Mouse (Mus musculus) heart, postnatal 0 days (tissue): ENCODE data around the gene Gse1. TPM values are rescaled to one million over a fixed set of nuclear protein-coding genes. Genes with fewer than 3 reads are reported as not detected.
A peak's percentile ranks its signal among the peaks of the same experiment; 100 is the strongest.

ENCODE experiments used
- ATAC-seq: fragments of 200-750 bp; cut with Nextera tagmentation; 2 replicates; pipeline ENCODE4 v1.8.0; 2017; ENCODE audit warnings: low read depth, moderate number of reproducible peaks, moderate library complexity; ENCODE audit not compliant: insufficient read depth
- DNase-seq: peaks from one replicate; pipeline ENCODE4 v3.0.0-alpha.2; 2016; ENCODE audit warnings: low spot score
- H3K27ac ChIP-seq: fragments of 300-500 bp; sonication (generic); 2 replicates; pipeline ENCODE4 v1.5.1; 2014; ENCODE audit warnings: low read depth, mild to moderate bottlenecking
- H3K27me3 ChIP-seq: fragments of 300-500 bp; sonication (generic); 2 replicates; pipeline ENCODE4 v1.6.1; 2014; ENCODE audit warnings: low read length, mixed read lengths; ENCODE audit not compliant: control insufficient read depth, insufficient read depth
- H3K36me3 ChIP-seq: fragments of 300-500 bp; sonication (generic); replicated peaks from 2 replicates; pipeline ENCODE4 v1.6.1; 2014; ENCODE audit warnings: low read length, mixed read lengths; ENCODE audit not compliant: control insufficient read depth, insufficient read depth
- H3K4me1 ChIP-seq: fragments of 300-500 bp; sonication (generic); 2 replicates; pipeline ENCODE4 v1.6.1; 2014; ENCODE audit warnings: antibody characterized with exemption; ENCODE audit not compliant: control insufficient read depth, insufficient read depth
- H3K4me2 ChIP-seq: fragments of 300-500 bp; sonication (generic); 2 replicates; pipeline ENCODE4 v1.6.1; 2014; ENCODE audit warnings: low read depth, mild to moderate bottlenecking, low read length, moderate library complexity
- H3K4me3 ChIP-seq: fragments of 300-500 bp; sonication (generic); 2 replicates; pipeline ENCODE4 v1.5.1; 2014; ENCODE audit warnings: low read depth, low read length
- H3K9ac ChIP-seq: fragments of 300-500 bp; sonication (generic); replicated peaks from 2 replicates; pipeline ENCODE4 v1.6.1; 2014; ENCODE audit warnings: low read depth, low read length, mixed read lengths
- H3K9me3 ChIP-seq: fragments of 300-500 bp; sonication (generic); replicated peaks from 2 replicates; pipeline ENCODE4 v1.6.1; 2016; ENCODE audit warnings: low read length; ENCODE audit not compliant: control insufficient read depth
- CTCF ChIP-seq: IDR thresholded peaks from 2 replicates; pipeline ENCODE4 v1.5.1; 2016; ENCODE audit warnings: antibody characterized with exemption, control low read depth, low read depth
- EP300 ChIP-seq: IDR thresholded peaks from 2 replicates; pipeline ENCODE4 v1.6.1; 2016; ENCODE audit warnings: antibody characterized with exemption, low read depth
- WGBS: fragments of 180-500 bp; shearing (Covaris S2); extraction: QIAGEN DNeasy Blood & Tissue Kit; methylation state at CpG from one replicate; pipeline ENCODE4 v1.1.7; 2014; 5-methylcytosine and 5-hydroxymethylcytosine counted together
- polyA plus RNA-seq: library from polyadenylated mRNA; unstranded; fragments of >200 nt; fragmentation: Nextera tagmentation; extraction: Ambion mirVana; gene quantifications from 2 replicates; pipeline ENCODE4 v1.2.1, GENCODE M21; 2015
- total RNA-seq: library from RNA; depleted of rRNA; stranded (reverse); fragments of >200 nt; gene quantifications from 2 replicates; pipeline ENCODE4 v1.2.3, GENCODE M21; 2014; ENCODE audit warnings: low replicate concordance

Gse1 gene
- total and polyA plus RNA-seq, 2 experiments from 2014 or later = 5.4 to 18.7 TPM

DNA sequence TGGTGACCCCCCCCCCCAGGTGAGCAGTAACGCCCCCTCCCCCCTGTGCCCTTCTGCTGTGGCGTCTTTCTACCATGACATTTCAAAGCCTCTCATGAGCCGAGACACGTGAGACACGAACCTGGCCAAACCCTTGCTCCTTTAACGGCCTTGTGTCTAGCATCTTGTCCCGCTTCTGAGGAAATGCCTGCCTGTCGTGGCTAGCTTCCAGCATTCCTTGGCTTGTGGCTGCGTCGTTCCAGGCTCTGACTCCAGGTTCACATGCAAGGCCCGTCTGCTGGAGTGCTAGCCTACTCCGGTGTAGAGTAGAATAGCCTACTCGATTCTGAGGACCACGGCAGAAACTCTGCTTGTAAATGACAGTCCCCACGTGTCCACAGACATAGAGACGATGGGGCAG lies 150.1 kb downstream of the Gse1 start:
- DNase-seq (no peak), ATAC-seq (no peak)
- H3K4me1 ChIP-seq = peaks cover 64% of the 10 kb centered on the region
- H3K36me3 ChIP-seq = no peaks in the 10 kb centered on the region
- H3K9ac ChIP-seq = no peak overlapping the region
- no peaks in the 10 kb centered on the region for H3K9me3 ChIP-seq
- no peak overlapping the region for H3K4me3 ChIP-seq
- no peak overlapping the region for H3K4me2 ChIP-seq
- TF ChIP-seq EP300 (no peak), CTCF (no peak)
- no peaks in the 10 kb centered on the region for H3K27me3 ChIP-seq
- 21% methylated on average over 16 of the region's 16 CpGs for WGBS
- H3K27ac ChIP-seq = 0 out of 2 replicates have a peak overlapping the region, but pooled peaks have one; percentile 15

DNA sequence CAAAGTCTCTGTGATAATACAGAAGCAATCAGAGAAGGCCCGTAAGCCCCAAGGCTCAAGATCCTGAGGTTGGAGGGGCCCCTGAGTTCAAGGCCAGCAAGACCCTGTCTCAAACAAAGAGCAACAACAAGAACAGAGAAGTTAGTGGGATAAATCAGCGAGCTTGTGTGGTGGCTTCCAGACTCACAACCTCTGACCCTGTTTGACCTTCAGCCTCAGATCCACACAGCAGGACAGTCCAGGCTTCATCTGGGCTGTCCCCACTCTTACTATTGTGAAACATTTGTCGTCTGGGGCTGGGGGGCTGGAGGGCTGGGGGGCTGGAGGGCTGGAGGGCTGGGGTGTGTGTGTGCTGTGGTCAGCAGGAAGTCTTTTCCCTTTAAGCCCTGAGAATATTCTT lies 150.8 kb downstream of the Gse1 start:
- ATAC-seq = no peak
- H3K4me1 ChIP-seq = peaks cover 70% of the 10 kb centered on the region

DNA sequence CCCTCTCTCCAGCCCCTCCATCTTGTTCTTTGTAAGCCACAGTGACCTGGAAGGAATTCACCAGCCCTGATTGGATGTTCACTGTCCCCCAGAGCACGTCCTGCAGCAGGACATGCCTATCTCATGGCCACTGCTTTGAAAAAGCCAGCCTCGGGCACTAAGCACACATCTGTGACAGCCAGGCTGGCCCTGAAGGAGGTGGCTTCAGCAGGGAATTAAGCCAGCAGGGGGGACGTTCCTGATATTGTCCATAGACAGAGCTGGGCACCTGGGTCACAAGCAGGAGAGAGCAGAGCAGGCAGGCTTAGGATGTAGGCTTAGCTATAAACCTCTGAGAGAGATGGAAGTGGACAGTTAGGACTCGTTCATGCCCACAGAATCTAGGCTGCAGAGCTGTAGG lies 153.6 kb downstream of the Gse1 start:
- no peak overlapping the region for H3K4me2 ChIP-seq
- 21% methylated on average over 4 of the region's 4 CpGs for WGBS
- TF ChIP-seq EP300 (no peak), CTCF (no peak)
- H3K4me3 ChIP-seq = no peak overlapping the region
- H3K36me3 ChIP-seq = no peaks in the 10 kb centered on the region
- H3K27me3 ChIP-seq = no peaks in the 10 kb centered on the region
- peaks cover 57% of the 10 kb centered on the region for H3K4me1 ChIP-seq
- ATAC-seq = peak; percentile 1; the same call in 1 of the 2 replicates
- no peak for DNase-seq
- H3K27ac ChIP-seq = peak overlapping the region; percentile 94
- no peak overlapping the region for H3K9ac ChIP-seq
- H3K9me3 ChIP-seq = no peaks in the 10 kb centered on the region

More for the DNA sequence above, 150.8 kb downstream of the Gse1 start:
- DNase-seq = no peak
- Histone ChIP-seq H3K4me3 (no peak overlapping the region), H3K9me3 (no peaks in the 10 kb centered on the region), H3K9ac (no peak overlapping the region; the same call in 1 of the 2 replicates), H3K27ac (no peak overlapping the region), H3K27me3 (no peaks in the 10 kb centered on the region), H3K36me3 (no peaks in the 10 kb centered on the region), H3K4me2 (no peak overlapping the region)
- WGBS = 63% methylated on average over 3 of the region's 3 CpGs
- TF ChIP-seq CTCF (no peak), EP300 (no peak)

DNA sequence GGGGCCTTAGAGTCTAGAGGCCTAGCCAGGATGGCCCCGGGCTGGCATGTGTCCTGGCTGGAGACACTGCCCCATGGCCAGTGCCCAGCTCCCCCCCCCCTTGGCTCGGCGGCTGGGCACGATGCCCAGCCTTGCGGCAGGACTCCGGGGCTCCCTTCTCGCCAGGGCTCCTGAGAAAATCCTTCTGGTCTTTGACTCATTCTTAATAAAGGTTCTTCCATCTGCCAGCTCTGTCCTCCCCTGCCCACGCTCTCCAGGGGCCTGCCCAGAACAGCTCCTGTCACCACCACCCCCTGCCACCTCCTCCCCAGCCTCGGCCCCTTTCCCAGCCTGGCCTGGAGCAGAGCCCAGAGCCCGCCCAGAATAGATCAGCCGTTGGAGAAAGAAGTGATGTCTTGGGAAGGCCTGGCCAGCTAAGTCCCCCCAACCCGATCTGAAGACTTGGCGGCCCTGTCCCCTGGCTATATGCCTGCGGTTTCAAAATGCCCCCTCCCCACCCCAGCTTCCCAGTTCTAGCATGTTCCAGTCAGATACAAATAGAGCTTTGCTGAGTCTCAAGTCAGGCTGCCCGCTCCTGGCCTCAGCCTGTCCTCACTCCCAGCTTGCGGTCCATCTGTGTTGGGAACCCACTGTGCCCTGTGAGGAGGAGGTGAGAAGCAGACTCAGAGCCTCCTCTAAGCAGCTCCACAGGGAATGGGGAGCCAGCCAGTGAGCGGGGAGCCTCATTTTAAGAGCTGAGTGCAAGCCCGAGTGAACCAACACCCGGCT lies 154.4 kb downstream of the Gse1 start:
- whole genome bisulfite sequencing = 22% methylated on average over 19 of the region's 19 CpGs
- H3K4me2 ChIP-seq = no peak overlapping the region
- H3K36me3 ChIP-seq = no peaks in the 10 kb centered on the region
- H3K27me3 ChIP-seq = no peaks in the 10 kb centered on the region
- H3K27ac ChIP-seq = peak overlapping the region; percentile 94
- TF ChIP-seq CTCF (no peak), EP300 (peak; percentile 88)
- ATAC-seq (peak; percentile 94), DNase-seq (peak; percentile 95)
- H3K4me1 ChIP-seq = peaks cover 49% of the 10 kb centered on the region
- H3K4me3 ChIP-seq = no peak overlapping the region
- no peaks in the 10 kb centered on the region for H3K9me3 ChIP-seq
- H3K9ac ChIP-seq = peak overlapping the region; percentile 26; the same call in 1 of the 2 replicates

DNA sequence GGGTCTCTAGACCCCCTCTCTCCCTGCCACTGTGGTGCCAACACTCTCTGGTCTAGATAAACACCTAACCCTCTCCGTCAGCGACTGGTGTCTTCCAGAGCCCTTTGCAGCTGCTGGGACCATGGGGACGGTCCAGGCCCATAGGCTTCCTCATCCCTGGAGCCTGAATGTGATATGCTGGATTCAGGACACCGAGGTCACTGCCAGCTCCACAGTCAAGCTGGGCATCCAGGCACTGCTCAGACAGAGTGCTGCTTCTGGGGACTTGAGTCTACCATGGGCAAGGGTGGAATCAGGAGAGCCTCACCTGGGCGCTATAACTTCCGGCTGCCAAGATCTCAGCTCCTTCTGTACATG lies 154.9 kb downstream of the Gse1 start:
- Histone ChIP-seq H3K27ac (peak overlapping the region; percentile 94), H3K4me3 (no peak overlapping the region), H3K27me3 (no peaks in the 10 kb centered on the region), H3K4me1 (peaks cover 44% of the 10 kb centered on the region), H3K9me3 (no peaks in the 10 kb centered on the region), H3K9ac (peak overlapping the region; percentile 26; the same call in 1 of the 2 replicates), H3K36me3 (no peaks in the 10 kb centered on the region), H3K4me2 (no peak overlapping the region)
- 26% methylated on average over 6 of the region's 6 CpGs for WGBS
- DNase-seq (no peak), ATAC-seq (peak; percentile 1; the same call in 1 of the 2 replicates)
- no peak for TF ChIP-seq EP300
- no peak for TF ChIP-seq CTCF
